Mouse (Mus musculus) kidney, postnatal 0 days (tissue): Measurements from ENCODE around the gene Scrn1. TPM values are rescaled to one million over a fixed set of nuclear protein-coding genes. Genes with fewer than 3 reads are reported as not detected.

Source experiments
- ATAC-seq: fragments of 200-750 bp; cut with Nextera tagmentation; replicated peaks from 2 replicates; pipeline ENCODE4 v1.8.0; 2017; ENCODE audit warnings: low read depth, moderate number of reproducible peaks, moderate TSS enrichment, moderate library complexity; ENCODE audit not compliant: low FRiP score
- DNase-seq: peaks from one replicate; pipeline ENCODE4 v3.0.0-alpha.2; 2016; ENCODE audit warnings: low spot score
- H3K27ac ChIP-seq: fragments of 300-500 bp; sonication (generic); 2 replicates; pipeline ENCODE4 v1.5.1; 2014; ENCODE audit warnings: mild to moderate bottlenecking
- H3K27me3 ChIP-seq: fragments of 300-500 bp; sonication (generic); 2 replicates; pipeline ENCODE4 v1.6.1; 2014; ENCODE audit warnings: low read length, mixed read lengths; ENCODE audit not compliant: insufficient read depth
- H3K36me3 ChIP-seq: fragments of 300-500 bp; sonication (generic); 2 replicates; pipeline ENCODE4 v1.6.1; 2014; ENCODE audit warnings: low read length, mixed read lengths; ENCODE audit not compliant: insufficient read depth
- H3K4me1 ChIP-seq: fragments of 300-500 bp; sonication (generic); replicated peaks from 2 replicates; pipeline ENCODE4 v1.6.1; 2014; ENCODE audit warnings: antibody characterized with exemption, low read length, mixed read lengths; ENCODE audit not compliant: insufficient read depth
- H3K4me2 ChIP-seq: fragments of 300-500 bp; sonication (generic); 2 replicates; pipeline ENCODE4 v1.6.1; 2014; ENCODE audit warnings: mild to moderate bottlenecking, low read length, moderate library complexity, mixed read lengths
- H3K4me3 ChIP-seq: fragments of 300-500 bp; sonication (generic); replicated peaks from 2 replicates; pipeline ENCODE4 v1.5.1; 2014; ENCODE audit warnings: low read depth, low read length
- H3K9ac ChIP-seq: fragments of 300-500 bp; sonication (generic); 2 replicates; pipeline ENCODE4 v1.6.1; 2014; ENCODE audit warnings: low read depth, low read length
- H3K9me3 ChIP-seq: fragments of 300-500 bp; sonication (generic); replicated peaks from 2 replicates; pipeline ENCODE4 v1.6.1; 2016; ENCODE audit warnings: low read length, inconsistent platforms, mixed read lengths
- CTCF ChIP-seq: IDR thresholded peaks from 2 replicates; pipeline ENCODE4 v1.5.1; 2016; ENCODE audit warnings: antibody characterized with exemption, low read depth, mild to moderate bottlenecking, moderate library complexity
- WGBS: fragments of 180-500 bp; shearing (Covaris S2); extraction: QIAGEN DNeasy Blood & Tissue Kit; methylation state at CpG from one replicate; pipeline ENCODE4 v1.1.7; 2014; 5-methylcytosine and 5-hydroxymethylcytosine counted together
- polyA plus RNA-seq: library from polyadenylated mRNA; unstranded; fragments of >200 nt; fragmentation: Nextera tagmentation; extraction: Ambion mirVana; gene quantifications from 2 replicates; pipeline ENCODE4 v1.2.1, GENCODE M21; 2015

The Scrn1 gene
- polyA plus RNA-seq, 1 experiment from 2014 or later, result 7.0 TPM

DNA sequence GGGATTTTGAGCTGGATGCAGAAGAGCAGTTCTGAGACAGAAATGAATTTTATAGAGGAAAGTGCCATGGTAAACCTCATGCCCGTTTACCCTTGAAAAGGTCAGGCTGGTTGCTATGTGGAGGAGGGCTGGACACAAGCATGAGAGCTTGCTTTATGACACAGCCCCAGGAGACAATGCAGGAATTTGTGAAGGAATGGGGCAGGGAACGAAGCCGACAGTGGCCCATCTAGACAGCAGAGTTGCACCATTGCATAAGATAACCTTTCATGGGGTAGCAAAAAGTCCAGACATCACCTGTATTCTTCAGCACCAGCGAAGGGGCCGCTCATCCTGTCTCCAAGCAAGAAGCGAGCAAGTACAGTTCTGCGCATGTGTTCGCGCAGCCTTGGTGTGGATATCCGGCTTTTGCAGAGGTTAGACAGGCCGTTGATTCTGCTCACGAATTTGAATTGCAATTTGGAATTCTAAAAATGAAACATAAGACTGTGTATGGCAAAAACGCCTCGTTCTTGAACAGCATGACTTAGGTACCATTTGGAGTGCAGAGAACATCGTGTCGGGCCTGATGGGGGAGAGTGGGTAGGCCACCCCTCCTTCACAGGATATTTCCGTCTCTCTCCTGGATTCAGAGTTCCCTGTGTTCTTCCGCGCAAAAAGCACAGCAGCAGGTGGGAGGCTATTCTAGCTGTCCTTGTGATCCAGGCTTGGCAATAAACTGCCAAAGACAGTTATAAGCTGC lies 90.2 kb downstream of the Scrn1 start:
- Histone ChIP-seq H3K9ac (no peak overlapping the region), H3K27me3 (no peaks in the 10 kb centered on the region), H3K9me3 (no peaks in the 10 kb centered on the region), H3K4me2 (no peak overlapping the region), H3K27ac (no peak overlapping the region), H3K4me1 (no peaks in the 10 kb centered on the region), H3K4me3 (no peak overlapping the region), H3K36me3 (no peaks in the 10 kb centered on the region)
- TF ChIP-seq CTCF, result no peak
- DNase-seq (no peak), ATAC-seq (no peak)
- WGBS, result 72% methylated on average over 19 of the region's 19 CpGs

DNA sequence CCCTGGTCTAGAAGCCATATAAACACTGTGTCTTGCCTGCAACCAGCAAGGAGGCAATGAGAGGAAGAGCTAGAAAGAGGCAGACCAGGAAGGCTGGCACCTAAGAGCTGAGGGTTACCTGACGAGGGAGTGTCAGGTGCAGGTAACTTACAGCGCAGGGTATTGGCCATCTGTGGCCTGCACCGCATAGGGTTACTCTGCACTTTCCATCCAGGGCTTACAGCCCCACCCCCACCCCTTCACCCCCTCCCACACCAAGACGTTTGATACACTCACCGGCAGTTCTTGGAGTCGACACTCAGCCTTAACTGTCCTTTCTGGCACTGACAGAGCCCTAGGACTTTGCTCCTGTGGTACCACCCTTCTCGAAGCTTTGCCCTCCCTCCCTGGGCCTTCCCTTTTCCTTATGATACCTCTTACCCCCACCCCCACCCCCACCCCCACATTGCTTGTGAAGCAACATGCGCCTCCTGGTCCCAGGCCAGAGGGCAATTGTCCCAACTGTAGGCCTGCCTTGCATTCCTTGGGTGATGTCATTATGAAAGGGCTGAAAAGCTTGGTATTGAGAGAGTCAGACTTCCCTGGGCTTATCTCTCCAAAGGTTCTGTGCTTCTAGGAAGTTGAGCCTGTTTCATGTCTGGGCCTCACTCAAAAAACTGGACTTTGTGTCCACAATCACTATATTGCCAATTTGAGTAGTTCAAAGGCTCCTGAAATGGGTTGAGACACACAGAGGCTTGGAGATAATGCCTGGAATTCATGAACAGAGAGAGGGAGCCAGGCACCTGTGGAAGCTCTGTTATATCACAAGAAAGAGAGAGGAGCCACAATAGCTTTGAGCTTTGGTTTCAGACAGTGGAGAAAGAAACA lies 93.2 kb downstream of the Scrn1 start:
- no peaks in the 10 kb centered on the region for H3K9me3 ChIP-seq
- H3K27ac ChIP-seq, result no peak overlapping the region
- no peak overlapping the region for H3K9ac ChIP-seq
- no peaks in the 10 kb centered on the region for H3K36me3 ChIP-seq
- TF ChIP-seq CTCF, result no peak
- H3K4me1 ChIP-seq, result no peaks in the 10 kb centered on the region
- DNase-seq (no peak), ATAC-seq (no peak)
- H3K4me3 ChIP-seq, result no peak overlapping the region
- H3K4me2 ChIP-seq, result no peak overlapping the region
- H3K27me3 ChIP-seq, result no peaks in the 10 kb centered on the region
- 63% methylated on average over 8 of the region's 8 CpGs for WGBS

DNA sequence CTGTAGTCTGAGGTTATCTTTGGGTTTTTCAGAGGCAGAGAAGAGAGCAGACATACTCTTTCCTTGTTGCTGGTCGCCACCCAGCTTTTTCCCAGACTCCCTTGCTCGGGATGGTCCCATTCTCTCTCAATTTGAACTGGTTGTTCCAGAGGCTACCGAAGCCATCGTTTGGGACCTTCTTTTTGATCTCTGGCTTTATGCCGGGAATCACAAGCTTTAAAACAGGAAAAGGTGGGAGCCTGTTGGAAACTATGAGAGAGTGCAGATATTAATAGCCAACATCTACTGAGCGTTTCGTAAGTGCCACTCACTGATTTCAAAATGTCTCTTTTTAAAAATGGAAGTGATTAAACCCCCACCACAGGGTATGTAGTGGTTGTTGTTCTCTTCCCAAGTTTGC lies 94.4 kb downstream of the Scrn1 start:
- no peaks in the 10 kb centered on the region for H3K4me1 ChIP-seq
- no peaks in the 10 kb centered on the region for H3K36me3 ChIP-seq
- no peaks in the 10 kb centered on the region for H3K27me3 ChIP-seq
- ATAC-seq (no peak), DNase-seq (no peak)
- 68% methylated on average over 7 of the region's 7 CpGs for WGBS
- H3K9ac ChIP-seq, result no peak overlapping the region
- no peaks in the 10 kb centered on the region for H3K9me3 ChIP-seq
- no peak overlapping the region for H3K4me3 ChIP-seq
- H3K27ac ChIP-seq, result no peak overlapping the region
- TF ChIP-seq CTCF, result no peak
- H3K4me2 ChIP-seq, result no peak overlapping the region

DNA sequence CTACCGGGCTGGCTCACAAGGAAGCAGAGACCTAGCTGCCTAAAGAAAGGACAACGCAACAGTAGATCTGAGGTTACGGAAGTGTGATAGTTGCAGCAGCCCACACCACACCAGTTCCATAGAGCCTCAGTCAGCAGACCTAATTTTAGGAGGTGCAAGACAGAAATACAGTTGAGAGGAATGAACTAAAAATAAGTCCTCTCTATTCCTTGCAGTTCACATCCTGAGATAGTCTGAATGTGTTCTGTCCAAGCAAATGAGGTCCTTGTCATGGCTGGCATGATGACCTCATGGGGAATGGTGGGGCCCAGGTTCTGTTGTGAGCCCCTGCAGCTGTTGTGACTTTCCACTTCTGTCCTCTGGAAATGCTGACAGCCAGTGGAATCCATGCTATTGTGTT lies 98.9 kb downstream of the Scrn1 start:
- no peaks in the 10 kb centered on the region for H3K36me3 ChIP-seq
- no peaks in the 10 kb centered on the region for H3K4me1 ChIP-seq
- 86% methylated on average over 3 of the region's 3 CpGs for WGBS
- H3K9me3 ChIP-seq, result no peaks in the 10 kb centered on the region
- TF ChIP-seq CTCF, result no peak
- no peak overlapping the region for H3K4me3 ChIP-seq
- ATAC-seq (no peak), DNase-seq (no peak)
- H3K4me2 ChIP-seq, result no peak overlapping the region
- H3K9ac ChIP-seq, result no peak overlapping the region
- no peaks in the 10 kb centered on the region for H3K27me3 ChIP-seq
- no peak overlapping the region for H3K27ac ChIP-seq

DNA sequence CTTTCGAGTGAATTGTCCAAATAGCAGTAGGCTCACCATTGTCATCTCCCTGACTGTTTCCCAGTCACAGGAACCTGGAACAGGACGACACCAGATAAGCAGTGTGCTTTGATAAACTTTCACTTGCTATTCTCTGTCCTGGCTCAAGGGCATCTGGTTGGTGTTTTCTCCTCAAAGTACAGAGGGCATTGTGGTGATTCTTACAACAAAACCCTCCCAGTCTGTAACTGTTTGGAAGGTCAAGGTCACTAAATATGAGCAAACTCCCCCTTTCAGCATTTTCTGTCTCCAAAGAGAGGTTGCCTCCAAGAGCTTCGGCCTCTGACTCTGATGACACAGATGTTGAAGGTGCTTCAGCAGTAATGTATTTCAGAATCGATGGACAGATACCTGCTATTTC lies 101.4 kb downstream of the Scrn1 start:
- Histone ChIP-seq H3K9me3 (no peaks in the 10 kb centered on the region), H3K4me2 (no peak overlapping the region), H3K9ac (no peak overlapping the region), H3K4me1 (no peaks in the 10 kb centered on the region), H3K36me3 (no peaks in the 10 kb centered on the region), H3K27me3 (no peaks in the 10 kb centered on the region), H3K4me3 (no peak overlapping the region), H3K27ac (no peak overlapping the region)
- ATAC-seq (no peak), DNase-seq (no peak)
- 86% methylated on average over 4 of the region's 4 CpGs for WGBS
- no peak for TF ChIP-seq CTCF

DNA sequence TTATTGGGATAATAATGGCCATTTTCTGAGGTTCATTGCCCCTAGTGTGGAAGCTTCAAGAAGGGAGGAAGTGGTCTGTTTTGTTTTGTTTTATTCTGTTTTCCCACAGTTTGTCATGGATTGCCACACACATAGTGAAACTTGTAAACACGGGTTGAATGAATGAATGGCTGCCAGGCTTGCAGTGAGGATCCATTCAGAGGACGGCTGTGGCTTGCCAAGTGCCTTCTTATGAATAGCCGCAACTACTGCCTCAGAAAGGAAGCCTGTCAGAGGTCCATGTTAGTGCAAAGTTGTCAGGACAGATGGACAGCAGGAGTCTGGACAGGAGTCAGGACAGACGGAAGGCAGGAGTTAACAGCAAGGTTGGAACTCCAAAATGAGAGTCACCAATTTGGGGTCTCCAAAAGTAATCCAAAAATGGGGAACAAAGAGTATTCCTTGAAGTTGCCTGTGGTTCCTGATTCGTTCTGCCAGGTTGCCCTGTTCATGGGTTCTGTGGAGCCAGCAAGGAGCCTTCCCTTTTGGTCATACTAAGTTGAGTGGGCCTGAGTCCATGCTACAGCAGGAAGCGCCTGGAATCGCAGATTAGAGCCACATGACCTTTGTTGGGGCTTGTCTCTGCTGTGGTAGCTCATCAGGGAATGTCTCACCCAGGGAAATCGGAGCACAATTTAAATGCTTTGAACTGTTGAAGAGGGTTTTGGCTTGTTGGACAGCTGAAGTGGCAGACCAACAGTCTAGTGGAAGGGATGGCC lies 102.4 kb downstream of the Scrn1 start:
- H3K9me3 ChIP-seq, result no peaks in the 10 kb centered on the region
- no peak overlapping the region for H3K4me3 ChIP-seq
- no peak overlapping the region for H3K9ac ChIP-seq
- H3K27ac ChIP-seq, result no peak overlapping the region
- H3K27me3 ChIP-seq, result no peaks in the 10 kb centered on the region
- no peak overlapping the region for H3K4me2 ChIP-seq
- no peak for DNase-seq
- TF ChIP-seq CTCF, result no peak
- H3K36me3 ChIP-seq, result no peaks in the 10 kb centered on the region
- 72% methylated on average over 8 of the region's 8 CpGs for WGBS
- no peaks in the 10 kb centered on the region for H3K4me1 ChIP-seq
- no peak for ATAC-seq
